Mouse (Mus musculus): ENCODE measurements around the gene Fbxl8. TPM values are rescaled to one million over a fixed set of nuclear protein-coding genes. Genes with fewer than 3 reads are reported as not detected.

Fbxl8 gene
- polyA plus RNA-seq, 2 experiments from 2014 or later: 16.5 to 27.6 TPM

DNA sequence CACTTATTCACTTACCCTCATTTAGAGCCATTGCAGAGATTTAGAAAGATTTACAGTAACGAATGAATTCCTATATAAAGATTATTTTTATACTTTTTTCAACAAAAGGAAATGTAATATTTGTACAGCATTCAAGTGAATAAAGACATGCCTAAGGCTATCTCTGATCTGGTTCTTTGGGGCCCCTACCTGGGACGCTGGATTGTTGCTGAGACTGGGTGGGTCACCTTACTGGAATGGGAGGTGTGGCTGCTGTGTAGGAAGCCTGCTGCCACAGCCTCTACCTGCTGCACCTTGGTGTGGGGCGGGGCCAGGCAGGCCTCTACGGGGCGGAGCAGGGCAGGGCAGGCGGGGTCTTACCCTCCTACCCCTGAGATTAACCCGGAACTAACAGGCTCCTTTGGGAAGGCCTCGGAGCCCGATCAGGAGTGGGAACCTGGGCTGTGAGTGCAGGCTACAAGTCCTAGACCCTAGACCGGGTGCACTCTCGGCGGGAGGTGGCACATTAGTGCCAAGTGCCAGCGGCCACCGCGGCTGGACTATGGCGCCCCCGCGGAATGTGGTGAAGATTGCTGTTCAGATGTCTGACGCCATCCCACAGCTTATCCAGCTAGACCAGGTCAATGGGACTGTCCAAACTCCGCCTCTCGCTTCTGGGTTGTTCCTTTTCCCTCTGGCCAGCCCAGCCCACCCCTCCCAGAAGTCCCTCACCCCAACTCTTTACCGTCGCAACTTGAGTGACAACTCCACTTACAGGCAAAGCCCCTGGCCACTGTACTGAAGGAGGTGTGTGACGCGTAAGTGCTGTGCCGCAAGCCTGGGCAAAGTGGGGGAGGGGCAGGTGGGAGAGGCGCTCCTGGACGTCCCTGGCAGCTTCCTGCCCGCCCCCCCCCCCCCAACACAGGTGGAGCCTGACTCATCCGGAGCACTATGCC is 41.0 kb downstream of the Fbxl8 start, which contains the start of gene Elmo3:
Gene Elmo3, plus strand, starts transcription at position 391 of the 935 bp plus-strand sequence.
- peak; percentile 46 for ATAC-seq

DNA sequence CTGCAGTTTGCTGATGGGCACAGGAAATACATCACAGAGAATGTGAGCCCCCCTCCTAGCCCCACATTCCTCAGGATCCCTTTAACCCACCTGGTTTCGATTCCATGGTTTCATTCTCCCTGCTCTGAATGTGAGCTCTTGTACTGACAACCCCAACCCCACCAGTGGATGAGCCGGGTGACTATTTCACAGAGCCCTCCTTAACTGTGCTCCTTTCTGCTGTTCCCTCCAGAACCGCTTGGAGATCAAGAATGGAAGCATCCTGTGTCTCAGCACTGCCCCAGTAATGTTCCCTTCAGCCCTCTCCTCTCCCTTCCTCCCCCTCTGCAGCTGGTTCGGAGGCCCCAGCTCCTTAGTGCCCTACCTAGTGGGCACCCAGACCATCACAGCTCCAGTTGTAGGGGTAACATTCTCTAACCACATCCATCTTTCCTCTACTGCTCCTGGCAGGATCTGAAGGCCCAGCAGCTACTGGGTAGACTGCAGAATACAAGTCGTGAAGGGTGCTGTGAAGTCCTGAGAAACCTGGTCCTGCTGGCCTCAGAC is 41.8 kb downstream of the Fbxl8 start:
- peak; percentile 20 for ATAC-seq

DNA sequence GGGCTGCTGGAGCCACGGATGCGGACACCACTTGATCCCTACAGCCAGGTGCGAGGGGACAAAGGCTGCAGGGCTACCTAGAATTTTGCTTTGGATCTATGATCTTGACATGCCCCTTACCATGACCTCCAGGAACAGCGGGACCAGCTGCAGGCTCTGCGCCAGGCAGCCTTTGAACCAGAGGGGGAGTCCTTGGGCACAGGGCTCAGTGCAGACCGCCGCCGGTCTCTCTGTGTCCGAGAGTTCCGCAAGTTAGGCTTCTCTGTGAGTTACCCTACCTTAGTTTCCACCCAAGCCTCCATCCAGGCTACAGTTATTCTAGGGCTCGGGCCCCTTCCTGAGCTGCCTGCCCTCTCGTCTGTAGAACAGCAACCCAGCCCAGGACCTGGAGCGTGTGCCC is 43.2 kb downstream of the Fbxl8 start:
- no peak for ATAC-seq

DNA sequence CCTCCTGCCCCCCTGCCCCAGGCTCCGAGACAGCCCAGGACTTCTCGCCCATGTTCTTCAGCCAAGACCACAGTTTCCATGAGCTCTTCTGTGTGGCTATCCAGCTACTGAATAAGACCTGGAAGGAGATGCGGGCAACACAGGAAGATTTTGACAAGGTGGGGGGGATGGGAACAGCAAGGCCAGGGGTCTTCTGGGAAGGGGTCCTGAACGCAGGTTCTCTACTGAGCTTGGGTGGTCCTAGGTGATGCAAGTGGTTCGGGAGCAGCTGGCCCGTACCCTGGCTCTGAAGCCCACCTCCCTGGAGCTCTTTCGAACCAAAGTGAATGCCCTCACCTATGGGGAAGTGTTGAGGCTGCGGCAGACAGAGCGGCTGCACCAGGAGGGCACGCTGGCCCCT is 44.0 kb downstream of the Fbxl8 start:
- no peak for ATAC-seq

DNA sequence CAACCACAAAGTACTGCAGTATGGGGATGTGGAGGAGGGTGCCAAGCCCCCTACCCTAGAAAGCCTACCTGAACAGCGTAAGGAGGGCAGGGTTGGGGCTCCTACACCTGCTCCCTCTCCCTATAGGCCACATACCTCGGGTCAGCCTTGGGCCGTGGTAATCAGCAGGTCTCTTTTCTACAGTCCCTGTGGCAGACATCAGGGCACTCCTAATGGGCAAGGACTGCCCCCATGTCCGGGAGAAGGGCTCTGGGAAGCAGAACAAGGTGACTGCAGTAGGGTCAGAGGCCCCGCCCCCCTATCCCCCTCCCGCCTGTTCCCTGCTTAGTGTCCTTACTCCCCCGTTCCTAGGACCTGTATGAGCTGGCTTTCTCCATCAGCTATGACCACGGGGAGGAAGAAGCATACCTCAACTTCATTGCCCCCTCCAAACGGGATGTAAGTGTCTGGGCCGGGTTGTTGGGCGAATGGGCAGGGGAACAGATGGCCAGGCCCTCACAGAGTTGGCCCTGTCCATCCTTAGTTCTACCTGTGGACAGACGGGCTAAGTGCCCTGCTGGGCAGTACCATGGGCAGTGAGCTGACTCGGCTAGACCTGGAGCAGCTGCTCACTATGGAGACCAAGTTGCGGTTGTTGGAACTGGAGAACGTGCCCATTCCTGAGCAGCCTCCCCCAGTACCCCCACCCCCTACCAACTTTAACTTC is 44.8 kb downstream of the Fbxl8 start:
- ATAC-seq: no peak

DNA sequence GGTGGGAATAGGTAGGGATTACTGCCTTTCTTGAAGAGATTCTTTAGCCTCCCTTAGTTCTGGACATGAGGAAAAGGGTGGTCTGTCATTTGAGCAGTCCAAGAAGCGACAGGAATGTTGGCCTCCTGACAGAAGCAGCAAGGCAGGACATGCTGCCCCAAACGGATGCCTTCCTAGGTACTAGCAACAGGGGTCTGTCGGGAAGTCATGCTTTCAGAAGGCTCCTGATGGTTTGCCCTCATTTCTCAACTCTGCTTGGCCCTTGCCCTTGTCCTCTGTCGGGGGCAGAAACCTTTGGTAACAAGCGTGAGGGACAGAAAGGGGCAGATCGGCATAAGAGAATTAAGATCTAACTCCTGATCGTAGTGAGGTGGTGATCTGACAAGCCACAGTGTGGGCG is 45.7 kb downstream of the Fbxl8 start:
- ATAC-seq: no peak

DNA sequence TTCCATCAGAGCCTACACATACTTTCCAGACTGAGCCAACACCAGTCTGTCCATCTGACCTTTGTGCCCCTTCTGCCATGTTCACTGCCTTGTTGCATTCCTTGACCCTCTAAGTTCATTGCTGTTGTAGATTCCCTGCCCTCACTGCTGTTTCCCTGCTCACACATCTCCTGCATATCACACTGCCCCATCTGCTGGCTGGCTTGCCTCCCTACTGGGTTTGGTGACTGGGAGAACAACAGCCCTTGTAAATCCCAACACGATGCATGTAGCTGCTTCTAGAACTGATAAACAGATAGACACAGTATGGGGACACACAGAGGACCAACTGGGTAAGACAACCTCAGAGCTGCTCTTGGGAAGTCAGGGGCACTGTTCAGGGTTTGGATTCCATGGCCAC is 47.3 kb downstream of the Fbxl8 start:
- ATAC-seq: no peak

DNA sequence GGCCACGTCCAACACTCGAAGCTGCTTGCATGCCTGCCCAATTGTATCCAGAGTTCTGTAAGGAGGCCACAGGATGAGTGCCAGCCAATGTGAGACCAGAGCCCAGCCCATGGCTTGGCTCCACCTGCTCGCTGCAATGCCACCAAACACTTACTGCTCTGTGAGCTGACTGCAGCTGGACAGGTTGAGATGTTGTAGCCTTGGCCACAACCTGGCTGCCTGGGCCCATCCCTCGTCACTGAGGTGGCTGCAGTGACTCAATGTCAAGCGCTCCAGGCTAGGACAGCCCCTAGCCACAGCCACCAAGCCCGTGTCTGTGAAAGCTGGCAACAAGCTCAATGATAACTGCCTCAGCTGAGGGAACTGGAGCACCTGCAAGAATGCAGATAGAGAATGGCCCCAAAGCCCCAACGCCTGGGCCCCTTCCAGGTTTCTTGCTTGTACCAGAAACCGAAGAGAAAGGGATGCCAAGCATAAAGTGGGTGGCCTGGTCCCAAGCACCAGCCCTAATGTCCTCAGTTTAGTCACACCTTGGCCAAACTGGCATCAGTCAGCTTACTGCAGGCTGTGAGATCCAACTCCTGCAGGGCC is 48.5 kb downstream of the Fbxl8 start:
- ATAC-seq: no peak

DNA sequence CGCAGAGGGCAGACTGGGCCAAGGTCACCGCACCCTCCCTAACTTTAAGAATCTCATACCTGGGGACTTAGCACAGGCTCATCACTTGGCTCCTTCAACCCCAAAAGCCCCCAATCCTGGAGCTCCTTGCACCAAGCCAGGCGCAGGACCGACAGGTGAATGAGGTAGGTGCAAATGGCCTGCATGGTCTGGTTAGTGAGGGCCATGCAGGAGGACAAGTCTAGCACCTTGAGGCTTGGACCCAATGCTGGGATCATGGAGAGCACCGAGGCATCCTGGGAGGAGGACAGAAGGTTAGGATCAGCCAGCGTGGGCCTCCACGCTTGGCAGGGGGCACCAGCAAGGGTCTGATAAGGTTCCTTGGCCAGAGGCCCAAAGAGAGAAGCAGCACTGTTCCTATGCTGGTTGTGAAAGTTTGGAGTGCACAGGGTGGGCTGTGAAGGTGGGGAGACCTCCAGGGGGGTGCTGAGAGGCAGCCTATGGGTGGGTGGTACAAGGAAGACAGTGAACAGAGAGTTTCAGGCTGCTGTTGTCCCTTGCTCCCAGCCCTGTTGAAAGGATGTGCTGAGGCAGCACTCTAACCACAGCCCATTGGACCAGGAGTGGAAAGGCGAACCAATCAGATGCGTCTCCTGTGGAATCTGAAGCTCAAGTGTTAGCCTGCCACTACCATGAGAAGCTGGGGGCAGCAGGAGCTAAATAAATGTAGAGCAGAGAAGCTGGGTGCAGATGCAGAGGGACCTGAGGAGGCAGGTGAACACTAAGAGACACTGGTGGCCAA is 49.4 kb downstream of the Fbxl8 start:
- ATAC-seq: no peak

DNA sequence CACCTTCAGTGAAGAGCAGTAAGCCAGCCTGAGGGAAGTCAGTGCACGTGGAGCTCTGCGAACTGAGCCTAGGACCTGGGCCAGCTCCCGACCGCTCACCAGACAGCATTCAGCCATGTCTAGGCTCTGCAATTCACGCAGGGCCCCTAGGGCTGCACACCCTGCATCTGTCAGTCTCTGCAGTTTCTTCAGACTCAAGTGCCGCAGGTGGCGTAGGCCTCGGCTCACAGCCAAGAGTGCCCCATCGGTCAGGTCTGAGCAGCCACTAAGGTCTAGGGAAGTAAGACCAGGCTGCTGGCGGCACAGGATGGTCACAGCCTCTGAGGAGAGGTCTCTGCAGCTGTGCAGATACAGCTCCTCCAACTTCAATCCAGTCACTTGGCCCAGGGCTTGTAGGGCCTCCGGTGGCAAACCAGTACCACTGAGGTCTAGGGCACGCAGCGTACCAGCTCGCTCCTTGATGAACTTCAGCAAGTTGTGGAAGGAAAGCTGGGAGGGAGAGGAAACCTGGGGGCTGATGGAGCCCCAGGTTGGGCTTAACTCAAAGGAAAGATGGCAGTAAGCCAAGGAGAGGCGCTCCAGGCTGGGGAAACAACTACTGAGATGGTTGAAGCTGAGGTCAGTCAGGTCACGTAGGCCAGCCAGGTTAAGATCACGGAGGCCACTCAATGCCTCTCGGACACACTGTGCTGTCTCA is 50.8 kb downstream of the Fbxl8 start:
- no peak for ATAC-seq

DNA sequence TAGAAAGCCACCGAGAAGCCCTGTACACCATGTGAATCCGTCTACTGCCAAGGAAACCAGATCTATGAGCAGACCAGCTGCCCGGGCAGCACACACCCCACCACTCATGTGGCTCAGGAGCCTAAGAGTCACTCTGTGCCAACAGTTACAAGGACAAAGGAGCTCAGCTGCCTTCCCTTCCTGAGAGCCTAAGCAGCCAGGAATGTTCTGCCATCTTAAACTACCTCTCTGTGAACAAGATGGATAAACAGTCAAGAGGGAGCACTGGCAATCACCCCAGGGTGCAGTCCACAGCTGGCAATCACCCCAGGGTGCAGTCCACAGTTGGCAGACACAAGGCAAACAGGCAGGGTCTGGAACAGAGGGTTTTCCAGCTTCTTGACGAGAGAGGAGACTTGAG is 53.5 kb downstream of the Fbxl8 start:
- no peak for ATAC-seq

DNA sequence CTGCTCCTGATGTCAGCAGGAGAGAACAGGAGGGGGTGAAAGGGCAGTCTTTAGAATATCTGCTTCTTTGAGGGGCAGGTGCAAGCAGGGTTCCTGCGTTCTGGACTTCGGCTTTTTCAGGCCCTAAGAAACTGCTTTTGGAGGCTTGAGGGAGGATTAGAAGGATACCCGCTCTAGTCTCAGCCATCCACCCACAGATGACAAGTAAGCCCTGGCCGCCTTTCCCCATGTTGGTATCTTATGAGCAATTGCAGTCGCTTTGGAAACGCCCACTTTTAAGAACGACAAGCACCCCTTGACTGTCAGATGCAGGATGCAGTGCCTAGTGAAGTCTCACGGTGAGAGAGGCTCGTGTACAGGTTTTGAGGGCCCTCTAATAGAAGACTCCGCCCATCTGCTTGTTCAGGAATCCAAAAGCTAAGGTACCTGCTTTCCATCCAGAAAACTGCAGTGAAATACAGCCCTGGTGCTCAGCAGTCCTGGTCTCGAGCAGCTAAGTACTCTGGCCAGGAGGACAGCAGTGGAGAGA is 54.3 kb downstream of the Fbxl8 start:
- ATAC-seq: no peak

Other genes starting within 250 kb of the Fbxl8 start
- not detected for gene Ces3a, start 216.0 kb upstream of the Fbxl8 start, polyA plus RNA-seq (2017; shearing (Covaris generic))
- not detected for gene Ces3b, start 180.9 kb upstream of the Fbxl8 start, polyA plus RNA-seq (2017; shearing (Covaris generic))
- gene Ces4a, start 132.8 kb upstream of the Fbxl8 start, polyA plus RNA-seq (2017; shearing (Covaris generic)): under 1 TPM in 1 of 2 experiments, not detected in 1; 0.13 TPM
- 10 to 100 TPM; 26.7 to 40.6 TPM for gene Cbfb, start 94.0 kb upstream of the Fbxl8 start, polyA plus RNA-seq (2017; shearing (Covaris generic))
- gene D230025D16Rik, start 39.5 kb upstream of the Fbxl8 start, polyA plus RNA-seq (2017; shearing (Covaris generic)): 10 to 100 TPM; 13.9 to 14.2 TPM
- under 1 TPM; 0.33 to 0.47 TPM for gene B3gnt9, start 9.5 kb upstream of the Fbxl8 start, polyA plus RNA-seq (2017; shearing (Covaris generic))
- gene Tradd, start within 50 bp of the Fbxl8 start, polyA plus RNA-seq (2017; shearing (Covaris generic)): 10 to 100 TPM; 58.1 to 76.0 TPM
- under 1 TPM; 0.26 to 0.39 TPM for gene Hsf4, start 5.2 kb downstream of the Fbxl8 start, polyA plus RNA-seq (2017; shearing (Covaris generic))
- under 1 TPM in 1 of 2 experiments, not detected in 1; 0.15 TPM for gene Nol3, start 11.5 kb downstream of the Fbxl8 start, polyA plus RNA-seq (2017; shearing (Covaris generic))
- gene 4931428F04Rik, start 25.2 kb downstream of the Fbxl8 start, polyA plus RNA-seq (2017; shearing (Covaris generic)): 1 to 10 TPM in 1 of 2 experiments, under 1 TPM in 1; 0.90 to 2.6 TPM
- gene Exoc3l, start 31.5 kb downstream of the Fbxl8 start, polyA plus RNA-seq (2017; shearing (Covaris generic)): 1 to 10 TPM in 1 of 2 experiments, not detected in 1; 1.1 TPM
- gene E2f4, start 33.0 kb downstream of the Fbxl8 start, polyA plus RNA-seq (2017; shearing (Covaris generic)): 10 to 100 TPM; 44.5 to 56.2 TPM
- 10 to 100 TPM in 1 of 2 experiments, 1 to 10 TPM in 1; 7.4 to 13.5 TPM for gene Elmo3, start 41.0 kb downstream of the Fbxl8 start, polyA plus RNA-seq (2017; shearing (Covaris generic))
- 1 to 10 TPM; 1.7 to 6.2 TPM for gene Lrrc29, start 61.6 kb downstream of the Fbxl8 start, polyA plus RNA-seq (2017; shearing (Covaris generic))
- 100 to 1,000 TPM; 149 to 160 TPM for gene Tmem208, start 61.7 kb downstream of the Fbxl8 start, polyA plus RNA-seq (2017; shearing (Covaris generic))
- 1 to 10 TPM; 2.3 to 5.3 TPM for gene Fhod1, start 83.3 kb downstream of the Fbxl8 start, polyA plus RNA-seq (2017; shearing (Covaris generic))
- gene Slc9a5, start 84.2 kb downstream of the Fbxl8 start, polyA plus RNA-seq (2017; shearing (Covaris generic)): under 1 TPM in 1 of 2 experiments, not detected in 1; 0.16 TPM
- gene Plekhg4, start 108.6 kb downstream of the Fbxl8 start, polyA plus RNA-seq (2017; shearing (Covaris generic)): not detected
- gene Kctd19, start 148.9 kb downstream of the Fbxl8 start, polyA plus RNA-seq (2017; shearing (Covaris generic)): not detected
- gene Lrrc36, start 148.9 kb downstream of the Fbxl8 start, polyA plus RNA-seq (2017; shearing (Covaris generic)): not detected
- gene Tppp3, start 206.9 kb downstream of the Fbxl8 start, polyA plus RNA-seq (2017; shearing (Covaris generic)): 1 to 10 TPM; 1.2 to 1.4 TPM
- 1 to 10 TPM in 1 of 2 experiments, under 1 TPM in 1; 0.97 to 1.5 TPM for gene Zdhhc1, start 232.3 kb downstream of the Fbxl8 start, polyA plus RNA-seq (2017; shearing (Covaris generic))

Measured in CD4-positive, CD25-positive, alpha-beta regulatory T cell, adult 4 months (primary cell).